Mouse (Mus musculus): ENCODE measurements around the gene Nos1. TPM values are rescaled to one million over a fixed set of nuclear protein-coding genes. Genes with fewer than 3 reads are reported as not detected.

The Nos1 gene
- polyA plus RNA-seq, 1 experiment = 0.15 TPM

DNA sequence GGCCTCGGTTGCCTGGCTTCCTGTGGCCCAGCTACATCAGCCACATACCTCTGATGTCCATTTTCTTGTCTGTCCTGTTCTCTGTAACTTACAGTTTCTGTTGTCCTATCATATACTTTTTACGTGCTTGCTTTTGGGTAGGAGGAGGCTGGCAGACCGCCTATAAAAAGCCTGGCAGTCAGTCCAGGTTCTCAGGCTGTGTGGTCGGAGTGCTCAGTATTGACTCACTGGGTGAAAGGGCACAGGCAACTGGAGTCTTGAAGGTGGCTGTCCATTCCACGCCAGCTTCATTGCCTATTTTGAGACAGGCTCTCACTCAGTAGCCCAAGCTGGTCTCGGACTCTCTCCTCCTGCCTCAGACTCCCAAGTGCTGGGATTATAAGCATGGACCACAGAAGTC lies 208.9 kb downstream of the Nos1 start:
- Histone ChIP-seq H3K4me1 (ENCODE audit: control insufficient read depth, insufficient read depth, low read length) (no peaks in the 10 kb centered on the region), H3K4me3 (replicated peaks; ENCODE audit: control insufficient read depth, low read depth, low read length) (no peak overlapping the region), H3K27ac (ENCODE audit: control insufficient read depth, insufficient read depth, low read depth, low read length, poor library complexity) (no peak overlapping the region)
- no peak for TF ChIP-seq POLR2A (IDR thresholded peaks at IDR 0.05; ENCODE audit: borderline replicate concordance, control insufficient read depth, low read depth, low read length)
- TF ChIP-seq CTCF (IDR thresholded peaks at IDR 0.05; ENCODE audit: control insufficient read depth, insufficient read depth, low read length) = no peak
- 79% methylated on average over 6 of the region's 6 CpGs for WGBS

- Histone ChIP-seq H3K4me3 (replicated peaks; ENCODE audit: control insufficient read depth, low read depth, low read length) (no peak overlapping the region), H3K27ac (ENCODE audit: control insufficient read depth, insufficient read depth, low read depth, low read length, poor library complexity) (no peak overlapping the region), H3K4me1 (ENCODE audit: control insufficient read depth, insufficient read depth, low read length) (no peaks in the 10 kb centered on the region)
- WGBS = 80% methylated on average over 3 of the region's 3 CpGs
- TF ChIP-seq POLR2A (IDR thresholded peaks at IDR 0.05; ENCODE audit: borderline replicate concordance, control insufficient read depth, low read depth, low read length) (no peak), CTCF (IDR thresholded peaks at IDR 0.05; ENCODE audit: control insufficient read depth, insufficient read depth, low read length) (no peak)
Measured at GRCm38 (mm10) chr5:117990957-117991356, 210.1 kb downstream of the Nos1 start.

DNA sequence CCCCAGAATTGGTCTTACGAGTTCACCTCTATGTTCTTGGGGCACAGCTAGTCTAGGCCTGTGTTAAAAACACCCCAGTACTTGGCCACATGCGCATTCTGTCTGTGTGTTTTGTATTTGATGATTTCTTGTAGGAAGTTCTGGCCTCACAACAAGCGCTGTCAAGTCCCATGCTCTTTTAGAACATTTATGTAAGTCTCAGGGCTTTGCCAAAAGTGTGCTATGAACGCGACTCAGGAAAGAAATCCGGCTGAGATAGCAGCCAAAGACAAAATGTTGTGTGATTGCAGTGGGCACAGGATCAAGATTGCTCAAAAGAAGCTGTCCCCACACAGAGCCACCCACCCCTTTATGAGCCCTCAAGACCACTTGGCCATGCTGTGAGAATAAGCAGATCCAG lies 212.7 kb downstream of the Nos1 start:
- no peaks in the 10 kb centered on the region for H3K4me1 ChIP-seq (ENCODE audit: control insufficient read depth, insufficient read depth, low read length)
- no peak overlapping the region for H3K27ac ChIP-seq (ENCODE audit: control insufficient read depth, insufficient read depth, low read depth, low read length, poor library complexity)
- no peak overlapping the region for H3K4me3 ChIP-seq (replicated peaks; ENCODE audit: control insufficient read depth, low read depth, low read length)
- 89% methylated on average over 6 of the region's 6 CpGs for WGBS
- TF ChIP-seq POLR2A (IDR thresholded peaks at IDR 0.05; ENCODE audit: borderline replicate concordance, control insufficient read depth, low read depth, low read length) = no peak
- no peak for TF ChIP-seq CTCF (IDR thresholded peaks at IDR 0.05; ENCODE audit: control insufficient read depth, insufficient read depth, low read length)

- H3K4me1 ChIP-seq (ENCODE audit: control insufficient read depth, insufficient read depth, low read length) = no peaks in the 10 kb centered on the region
- WGBS = 89% methylated on average over 8 of the region's 8 CpGs
- no peak overlapping the region for H3K27ac ChIP-seq (ENCODE audit: control insufficient read depth, insufficient read depth, low read depth, low read length, poor library complexity)
- no peak overlapping the region for H3K4me3 ChIP-seq (replicated peaks; ENCODE audit: control insufficient read depth, low read depth, low read length)
- TF ChIP-seq POLR2A (IDR thresholded peaks at IDR 0.05; ENCODE audit: borderline replicate concordance, control insufficient read depth, low read depth, low read length) = no peak
- no peak for TF ChIP-seq CTCF (IDR thresholded peaks at IDR 0.05; ENCODE audit: control insufficient read depth, insufficient read depth, low read length)
Measured at GRCm38 (mm10) chr5:117995372-117995901, 214.6 kb downstream of the Nos1 start.

DNA sequence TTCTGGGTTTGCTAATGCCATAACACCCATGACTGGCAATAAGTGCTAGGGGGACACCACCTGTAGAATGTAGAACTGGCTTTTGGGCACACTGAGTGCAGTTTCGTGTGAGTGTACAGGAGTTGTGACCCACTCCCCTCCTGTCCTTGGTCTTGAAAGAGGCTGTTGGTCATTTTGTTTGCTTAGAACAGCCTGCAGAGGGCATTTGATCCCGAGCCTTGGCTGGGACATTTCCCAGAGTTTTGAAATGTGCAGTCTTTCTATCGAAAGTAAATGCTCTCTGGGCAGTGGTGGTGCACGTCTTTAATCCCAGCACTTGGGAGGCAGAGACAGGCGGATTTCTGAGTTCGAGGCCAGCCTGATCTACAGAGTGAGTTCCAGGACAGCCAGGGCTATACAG lies 215.1 kb downstream of the Nos1 start:
- WGBS = 88% methylated on average over 6 of the region's 6 CpGs
- H3K4me1 ChIP-seq (ENCODE audit: control insufficient read depth, insufficient read depth, low read length) = no peaks in the 10 kb centered on the region
- H3K27ac ChIP-seq (ENCODE audit: control insufficient read depth, insufficient read depth, low read depth, low read length, poor library complexity) = no peak overlapping the region
- no peak for TF ChIP-seq POLR2A (IDR thresholded peaks at IDR 0.05; ENCODE audit: borderline replicate concordance, control insufficient read depth, low read depth, low read length)
- TF ChIP-seq CTCF (IDR thresholded peaks at IDR 0.05; ENCODE audit: control insufficient read depth, insufficient read depth, low read length) = no peak
- no peak overlapping the region for H3K4me3 ChIP-seq (replicated peaks; ENCODE audit: control insufficient read depth, low read depth, low read length)

DNA sequence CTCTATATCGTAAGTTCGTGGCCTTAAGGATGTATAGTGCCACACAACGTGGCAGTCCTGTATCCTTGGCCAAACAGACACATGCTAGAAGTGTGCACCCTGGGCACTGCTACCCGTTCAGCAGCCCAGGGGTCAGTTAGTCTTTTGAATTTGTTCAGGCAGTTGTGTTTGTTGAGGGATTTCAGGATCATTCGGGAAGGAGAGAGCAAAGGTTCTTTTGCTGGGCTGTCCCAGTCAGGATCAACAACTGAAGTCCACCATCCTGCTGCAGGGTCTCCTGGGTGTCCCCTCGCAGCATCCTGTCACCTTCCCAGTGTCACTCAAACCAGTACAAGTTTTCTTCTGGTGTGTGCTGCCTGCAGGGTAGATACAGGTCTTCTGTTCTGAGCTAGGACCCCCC lies 215.7 kb downstream of the Nos1 start:
- Histone ChIP-seq H3K4me1 (ENCODE audit: control insufficient read depth, insufficient read depth, low read length) (no peaks in the 10 kb centered on the region), H3K4me3 (replicated peaks; ENCODE audit: control insufficient read depth, low read depth, low read length) (no peak overlapping the region), H3K27ac (ENCODE audit: control insufficient read depth, insufficient read depth, low read depth, low read length, poor library complexity) (no peak overlapping the region)
- 84% methylated on average over 6 of the region's 6 CpGs for WGBS
- no peak for TF ChIP-seq POLR2A (IDR thresholded peaks at IDR 0.05; ENCODE audit: borderline replicate concordance, control insufficient read depth, low read depth, low read length)
- no peak for TF ChIP-seq CTCF (IDR thresholded peaks at IDR 0.05; ENCODE audit: control insufficient read depth, insufficient read depth, low read length)

- no peak overlapping the region for H3K4me3 ChIP-seq (replicated peaks; ENCODE audit: control insufficient read depth, low read depth, low read length)
- H3K27ac ChIP-seq (ENCODE audit: control insufficient read depth, insufficient read depth, low read depth, low read length, poor library complexity) = no peak overlapping the region; the same call in 1 of the 2 replicates
- TF ChIP-seq POLR2A (IDR thresholded peaks at IDR 0.05; ENCODE audit: borderline replicate concordance, control insufficient read depth, low read depth, low read length) = no peak
- TF ChIP-seq CTCF (IDR thresholded peaks at IDR 0.05; ENCODE audit: control insufficient read depth, insufficient read depth, low read length) = no peak
- H3K4me1 ChIP-seq (ENCODE audit: control insufficient read depth, insufficient read depth, low read length) = no peaks in the 10 kb centered on the region
- WGBS = 90% methylated on average over 10 of the region's 10 CpGs
Measured at GRCm38 (mm10) chr5:117997434-117997970, 216.7 kb downstream of the Nos1 start.

GRCm38 (mm10) chr5:117999061-117999460 lies 218.2 kb downstream of the Nos1 start:
- no peaks in the 10 kb centered on the region for H3K4me1 ChIP-seq (ENCODE audit: control insufficient read depth, insufficient read depth, low read length)
- no peak overlapping the region for H3K27ac ChIP-seq (ENCODE audit: control insufficient read depth, insufficient read depth, low read depth, low read length, poor library complexity)
- 86% methylated on average over 7 of the region's 7 CpGs for WGBS
- TF ChIP-seq POLR2A (IDR thresholded peaks at IDR 0.05; ENCODE audit: borderline replicate concordance, control insufficient read depth, low read depth, low read length) (no peak), CTCF (IDR thresholded peaks at IDR 0.05; ENCODE audit: control insufficient read depth, insufficient read depth, low read length) (no peak)
- no peak overlapping the region for H3K4me3 ChIP-seq (replicated peaks; ENCODE audit: control insufficient read depth, low read depth, low read length)

- 86% methylated on average over 11 of the region's 11 CpGs for WGBS
- no peak overlapping the region for H3K27ac ChIP-seq (ENCODE audit: control insufficient read depth, insufficient read depth, low read depth, low read length, poor library complexity)
- no peak for TF ChIP-seq CTCF (IDR thresholded peaks at IDR 0.05; ENCODE audit: control insufficient read depth, insufficient read depth, low read length)
- TF ChIP-seq POLR2A (IDR thresholded peaks at IDR 0.05; ENCODE audit: borderline replicate concordance, control insufficient read depth, low read depth, low read length) = no peak
- no peaks in the 10 kb centered on the region for H3K4me1 ChIP-seq (ENCODE audit: control insufficient read depth, insufficient read depth, low read length)
- H3K4me3 ChIP-seq (replicated peaks; ENCODE audit: control insufficient read depth, low read depth, low read length) = no peak overlapping the region
Measured at GRCm38 (mm10) chr5:117999584-117999983, 218.8 kb downstream of the Nos1 start.
